In the genomic region with DNA sequence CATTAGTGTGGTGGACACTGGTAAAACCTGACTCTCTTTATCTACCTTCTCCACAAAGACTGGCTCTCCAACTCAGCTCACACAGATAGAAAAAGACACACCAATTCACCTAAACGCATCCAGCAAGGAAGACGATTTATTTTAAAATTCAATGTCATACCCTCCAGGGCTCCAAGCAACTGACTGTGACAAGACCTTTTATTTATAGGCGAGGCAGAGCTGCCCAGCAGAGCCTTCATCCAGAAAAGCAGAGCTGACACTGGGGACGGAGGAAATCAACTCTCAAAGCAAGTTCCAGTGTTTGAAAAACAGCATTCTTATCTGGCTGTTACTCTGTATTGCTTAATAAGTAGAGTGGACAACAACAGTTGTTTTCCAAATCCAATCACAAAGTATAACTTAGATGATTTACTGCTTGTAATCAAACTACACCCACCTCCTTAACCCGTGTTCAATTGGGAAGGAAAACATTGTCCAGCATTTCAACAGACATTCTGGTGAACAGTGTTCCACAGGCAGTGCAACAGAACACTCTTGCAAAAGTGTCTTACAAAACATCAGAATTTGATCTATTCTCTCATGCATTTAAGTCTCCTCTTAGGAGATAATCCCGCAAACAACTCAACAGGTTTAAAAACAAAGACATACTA, we compare ENCODE assay signal across 10 mouse cellular contexts. TPM values are rescaled to one million over a fixed set of nuclear protein-coding genes. Genes with fewer than 3 reads are reported as not detected.
DNase-seq lines count a peak whose midpoint lies in the region; ATAC-seq lines count a peak whose summit lies in the region.
"Had no signal": no experiment of that assay in that cellular context is flagged by ENCODE, and none has a peak within 500 bp of the region (broad histone marks: within the 10 kb centered on the region; RNA-seq: fewer than 3 reads in every experiment).

No protein-coding gene starts in this region.

- H3K4me1 ChIP-seq in hindbrain, embryonic 14.5 days (replicated peaks; ENCODE audit: control insufficient read depth, insufficient read depth, low read length) = peaks cover 7% of the 10 kb centered on the region; the same call in 1 of the 2 replicates
- H3K4me1 ChIP-seq in hindbrain, embryonic 12.5 days = peaks cover 19% of the 10 kb centered on the region
- peaks cover 27% of the 10 kb centered on the region for H3K4me1 ChIP-seq in embryonic facial prominence, embryonic 15.5 days
- H3K4me1 ChIP-seq in liver, embryonic 13.5 days (replicated peaks) = peaks cover 49% of the 10 kb centered on the region

- ATAC-seq in hindbrain, embryonic 14.5 days (ENCODE audit: low FRiP score) = no peak
- no peak for ATAC-seq in hindbrain, embryonic 12.5 days (ENCODE audit: low FRiP score)
- no peak for ATAC-seq in embryonic facial prominence, embryonic 15.5 days (ENCODE audit: insufficient number of reproducible peaks, low FRiP score, low TSS enrichment, low read depth)
- no peak for ATAC-seq in liver, embryonic 13.5 days (ENCODE audit: low read depth)
- ATAC-seq in monocyte, adult 5-6 weeks (replicated peaks; ENCODE audit: insufficient number of reproducible peaks, low FRiP score, low TSS enrichment, poor library complexity, severe bottlenecking) = no peak

- DNase-seq in hindbrain, embryonic 14.5 days (ENCODE audit: low spot score) = no peak
- peak; percentile 66 for DNase-seq in adipocyte (ENCODE audit: low spot score)
- no peak for DNase-seq in liver, embryonic 13.5 days
- DNase-seq in retina, postnatal 1 day = no peak
- DNase-seq: cerebellum, postnatal 10 days; kidney, adult 11 months; thymus, postnatal 25 days had no signal

- no peaks in the 10 kb centered on the region for H3K27me3 ChIP-seq in hindbrain, embryonic 14.5 days (ENCODE audit: control insufficient read depth, insufficient read depth, low read length)
- H3K27me3 ChIP-seq in hindbrain, embryonic 12.5 days = 0 out of 2 replicates have a peak, but pooled peaks cover 4% of the 10 kb centered on the region
- H3K27me3 ChIP-seq in embryonic facial prominence, embryonic 15.5 days = no peaks in the 10 kb centered on the region
- no peaks in the 10 kb centered on the region for H3K27me3 ChIP-seq in liver, embryonic 13.5 days

- WGBS in hindbrain, embryonic 14.5 days = 72% methylated on average over 6 of the region's 6 CpGs
- 73% methylated on average over 6 of the region's 6 CpGs for WGBS in hindbrain, embryonic 12.5 days
- WGBS in embryonic facial prominence, embryonic 15.5 days = 64% methylated on average over 6 of the region's 6 CpGs
- 49% methylated on average over 6 of the region's 6 CpGs for WGBS in liver, embryonic 13.5 days (ENCODE audit: insufficient replicate concordance)

- H3K4me3 ChIP-seq in hindbrain, embryonic 14.5 days (replicated peaks; ENCODE audit: low read length) = no peak overlapping the region
- no peak overlapping the region for H3K4me3 ChIP-seq in hindbrain, embryonic 12.5 days
- H3K4me3 ChIP-seq in embryonic facial prominence, embryonic 15.5 days (replicated peaks) = peak overlapping the region; percentile 74; the same call in 1 of the 2 replicates
- H3K4me3 ChIP-seq in liver, embryonic 13.5 days (replicated peaks) = peak overlapping the region; percentile 89

- H3K9ac ChIP-seq in hindbrain, embryonic 14.5 days = no peak overlapping the region
- H3K9ac ChIP-seq in hindbrain, embryonic 12.5 days = no peak overlapping the region
- H3K9ac ChIP-seq in embryonic facial prominence, embryonic 15.5 days = no peak overlapping the region
- peak overlapping the region; percentile 91 for H3K9ac ChIP-seq in liver, embryonic 13.5 days

- no peak overlapping the region for H3K27ac ChIP-seq in hindbrain, embryonic 14.5 days
- H3K27ac ChIP-seq in hindbrain, embryonic 12.5 days = no peak overlapping the region
- no peak overlapping the region for H3K27ac ChIP-seq in embryonic facial prominence, embryonic 15.5 days (replicated peaks)
- H3K27ac ChIP-seq in liver, embryonic 13.5 days = peak overlapping the region; percentile 50

- no peaks in the 10 kb centered on the region for H3K36me3 ChIP-seq in hindbrain, embryonic 14.5 days (replicated peaks; ENCODE audit: control insufficient read depth, insufficient read depth)
- H3K36me3 ChIP-seq in hindbrain, embryonic 12.5 days = no peaks in the 10 kb centered on the region
- no peaks in the 10 kb centered on the region for H3K36me3 ChIP-seq in embryonic facial prominence, embryonic 15.5 days
- H3K36me3 ChIP-seq in liver, embryonic 13.5 days = peaks cover 17% of the 10 kb centered on the region

- H3K4me2 ChIP-seq in hindbrain, embryonic 14.5 days (replicated peaks) = peak overlapping the region; percentile 78; the same call in 1 of the 2 replicates
- no peak overlapping the region for H3K4me2 ChIP-seq in hindbrain, embryonic 12.5 days (replicated peaks)
- peak overlapping the region; percentile 68; the same call in 1 of the 2 replicates for H3K4me2 ChIP-seq in embryonic facial prominence, embryonic 15.5 days (replicated peaks)
- H3K4me2 ChIP-seq in liver, embryonic 13.5 days = peak overlapping the region; percentile 89

- H3K9me3 ChIP-seq in hindbrain, embryonic 14.5 days (ENCODE audit: control insufficient read depth, low read length) = no peaks in the 10 kb centered on the region
- no peaks in the 10 kb centered on the region for H3K9me3 ChIP-seq in hindbrain, embryonic 12.5 days (replicated peaks)
- H3K9me3 ChIP-seq in embryonic facial prominence, embryonic 15.5 days (replicated peaks) = no peaks in the 10 kb centered on the region
- H3K9me3 ChIP-seq in liver, embryonic 13.5 days (replicated peaks) = no peaks in the 10 kb centered on the region

RNA-seq across cellular contexts. Expression of a gene that starts 2.7 kb away (rescaled TPM):
- 10.4 and 13.2 TPM in 2 replicates for polyA plus RNA-seq in hindbrain, embryonic 14.5 days (2014; fragmentation: Nextera tagmentation; extraction: Ambion mirVana)
- 25.1 and 27.5 TPM in 2 replicates for polyA plus RNA-seq in hindbrain, embryonic 12.5 days (2016; fragmentation: Nextera tagmentation; extraction: Ambion mirVana)
- polyA plus RNA-seq in embryonic facial prominence, embryonic 15.5 days (2015; fragmentation: Nextera tagmentation; extraction: Ambion mirVana) = 62.5 and 64.5 TPM in 2 replicates
- polyA plus RNA-seq in liver, embryonic 13.5 days (2015; fragmentation: Nextera tagmentation; extraction: Ambion mirVana) = 28.3 and 29.1 TPM in 2 replicates
- 1.5 to 4.0 TPM (median 1.9 TPM) in 3 replicates for total RNA-seq in monocyte, adult 5-6 weeks (2017)

RNA-seq across cellular contexts. Expression of a gene that starts 40.1 kb away (rescaled TPM):
- polyA plus RNA-seq in hindbrain, embryonic 14.5 days (2014; fragmentation: Nextera tagmentation; extraction: Ambion mirVana) = 515 and 597 TPM in 2 replicates
- polyA plus RNA-seq in hindbrain, embryonic 12.5 days (2016; fragmentation: Nextera tagmentation; extraction: Ambion mirVana) = 450 and 504 TPM in 2 replicates
- 330 and 347 TPM in 2 replicates for polyA plus RNA-seq in embryonic facial prominence, embryonic 15.5 days (2015; fragmentation: Nextera tagmentation; extraction: Ambion mirVana)
- 126 and 148 TPM in 2 replicates for polyA plus RNA-seq in liver, embryonic 13.5 days (2015; fragmentation: Nextera tagmentation; extraction: Ambion mirVana)
- 124 to 194 TPM (median 167 TPM) in 3 replicates for total RNA-seq in monocyte, adult 5-6 weeks (2017)

Comparison
In these comparisons a context has a peak if more than half of its experiments do, and no peak if none do; other contexts are left out.
1. H3K4me3 ChIP-seq: peak in embryonic facial prominence, embryonic 15.5 days (single experiment) and liver, embryonic 13.5 days (single experiment); none in hindbrain, embryonic 14.5 days (single experiment) and hindbrain, embryonic 12.5 days (single experiment).